In the genomic region with DNA sequence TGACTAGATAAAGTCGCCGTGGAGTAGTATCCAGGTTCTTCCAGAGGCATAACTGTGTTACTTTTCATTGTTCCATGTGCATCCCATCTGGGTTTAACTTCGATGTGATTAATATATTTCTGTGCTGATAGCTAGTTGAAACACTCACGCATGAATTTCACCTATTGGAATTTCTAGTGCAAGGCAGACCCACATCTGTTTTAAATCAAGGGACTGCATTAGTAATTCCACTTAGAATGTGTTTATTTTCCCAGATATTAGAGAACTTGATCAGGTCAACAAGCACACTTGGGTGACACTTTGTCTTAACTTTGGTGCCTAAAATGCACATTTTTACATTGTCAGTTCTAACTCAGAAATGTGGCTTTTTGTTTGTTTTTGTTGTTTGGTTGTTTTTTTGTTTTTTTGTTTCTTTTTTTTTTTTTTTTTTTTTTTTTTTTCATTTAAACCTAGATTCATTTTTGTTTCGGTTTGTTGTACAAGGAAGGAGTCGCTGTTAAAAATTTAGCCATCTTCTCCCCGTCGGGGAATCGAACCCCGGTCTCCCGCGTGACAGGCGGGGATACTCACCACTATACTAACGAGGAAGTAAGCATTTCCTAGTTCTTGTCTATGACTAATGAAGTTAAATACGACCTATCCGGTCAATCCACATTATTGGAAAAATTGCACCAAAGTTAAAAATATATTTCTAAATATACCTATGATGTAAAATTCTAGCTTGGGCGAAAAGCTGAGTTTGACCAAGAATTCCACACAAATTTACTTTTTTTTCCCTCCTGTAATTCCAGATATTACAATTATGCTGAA, we compare ENCODE assay signal across 7 mouse cellular contexts. TPM values are rescaled to one million over a fixed set of nuclear protein-coding genes. Genes with fewer than 3 reads are reported as not detected.
DNase-seq lines count a peak whose midpoint lies in the region; ATAC-seq and TF ChIP-seq lines count a peak whose summit lies in the region.

No protein-coding gene starts in this region.

- 17% methylated on average over 17 of the region's 17 CpGs for WGBS in lung, postnatal 0 days

- no peaks in the 10 kb centered on the region for H3K27me3 ChIP-seq in lung, postnatal 0 days (replicated peaks; ENCODE audit: insufficient read depth, low read length)

- no peak overlapping the region for H3K4me2 ChIP-seq in lung, postnatal 0 days (replicated peaks; ENCODE audit: low read depth, low read length)

- H3K27ac ChIP-seq in lung, postnatal 0 days (ENCODE audit: low read length): no peak overlapping the region

- no peak for TF ChIP-seq EP300 in lung, postnatal 0 days (IDR thresholded peaks at IDR 0.05)

- no peaks in the 10 kb centered on the region for H3K36me3 ChIP-seq in lung, postnatal 0 days (ENCODE audit: insufficient read depth, low read length)

- H3K9me3 ChIP-seq in lung, postnatal 0 days (ENCODE audit: low read length): no peaks in the 10 kb centered on the region

- H3K4me1 ChIP-seq in lung, postnatal 0 days (ENCODE audit: insufficient read depth, low read depth, low read length): no peaks in the 10 kb centered on the region

- peak; percentile 68 for DNase-seq in A20 (ENCODE audit: low read depth, low spot score)
- DNase-seq in CD8-positive naive resting alpha-beta T cell, adult 2 months (ENCODE audit: low read depth in 2 of 2, low spot score in 2 of 2): peak; percentile 56 to 65
- peak; percentile 32 for DNase-seq in cerebellum, adult 9-10 months
- DNase-seq in kidney, postnatal 25 days: peak; percentile 47 to 50
- DNase-seq in lung, postnatal 0 days (ENCODE audit: low spot score): peak; percentile 64
- peak; percentile 52 to 63 for DNase-seq in spleen, adult 18-20 months

- peak; percentile 57 for ATAC-seq in granulocyte monocyte progenitor cell, adult 5-6 weeks (replicated peaks; ENCODE audit: poor library complexity, severe bottlenecking)
- no peak for ATAC-seq in lung, postnatal 0 days

- no peak for TF ChIP-seq CTCF in lung, postnatal 0 days (IDR thresholded peaks at IDR 0.05)

- no peak overlapping the region for H3K9ac ChIP-seq in lung, postnatal 0 days (replicated peaks; ENCODE audit: low read depth)

- no peak overlapping the region for H3K4me3 ChIP-seq in lung, postnatal 0 days (ENCODE audit: low read depth, low read length)

RNA-seq across cellular contexts. Expression of a gene that starts 9.7 kb away (rescaled TPM):
- 13.3 and 15.7 TPM in 2 replicates for total RNA-seq in granulocyte monocyte progenitor cell, adult 5-6 weeks (2014; fragmentation: Nextera tagmentation)
- 13.3 and 16.3 TPM in 2 replicates for total RNA-seq in granulocyte monocyte progenitor cell, adult 5-6 weeks (2017)
- polyA plus RNA-seq in lung, postnatal 0 days (2015; fragmentation: Nextera tagmentation; extraction: Ambion mirVana): 2.5 and 3.4 TPM in 2 replicates

RNA-seq across cellular contexts. Expression of a gene that starts 45.8 kb away (rescaled TPM):
- not detected in 2 replicates for total RNA-seq in granulocyte monocyte progenitor cell, adult 5-6 weeks (2014; fragmentation: Nextera tagmentation)
- total RNA-seq in granulocyte monocyte progenitor cell, adult 5-6 weeks (2017): not detected in 2 replicates
- polyA plus RNA-seq in lung, postnatal 0 days (2015; fragmentation: Nextera tagmentation; extraction: Ambion mirVana): not detected in 2 replicates
